Mouse (Mus musculus): ENCODE data around the gene Lamc2.

DNA sequence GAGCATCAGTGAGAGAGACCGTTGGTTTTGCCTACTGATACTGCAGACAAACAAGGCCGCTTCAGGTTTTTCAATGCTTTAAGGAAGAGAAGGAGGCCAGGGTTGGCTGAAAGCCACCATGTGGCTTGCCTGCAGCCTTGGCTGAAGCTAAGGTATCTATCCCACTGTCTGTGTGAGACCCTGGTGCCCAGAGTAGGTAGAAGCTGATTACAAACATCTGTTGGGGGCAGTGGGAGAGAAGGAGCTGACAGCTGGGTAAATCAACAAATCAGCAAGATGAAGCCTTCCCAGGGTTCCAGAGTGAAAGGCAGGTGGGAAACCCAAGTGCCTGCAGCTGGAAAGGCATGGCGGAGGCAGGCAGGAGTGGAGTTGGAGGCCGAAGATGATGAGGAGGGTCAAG lies 95.4 kb downstream of the Lamc2 start:
- TF ChIP-seq CTCF (IDR thresholded peaks at IDR 0.05; ENCODE audit: borderline replicate concordance, insufficient read depth, low read depth, low read length) (no peak), POLR2A (IDR thresholded peaks at IDR 0.05; ENCODE audit: borderline replicate concordance, insufficient read depth, low read length) (no peak)
